Mouse (Mus musculus) heart, postnatal 4 days (tissue): Measurements from ENCODE around the gene Mphosph9. TPM values are rescaled to one million over a fixed set of nuclear protein-coding genes. Genes with fewer than 3 reads are reported as not detected.
A peak's percentile ranks its signal among the peaks of the same experiment; 100 is the strongest.
"Not testable (repeated sequence)": the region's sequence is repeated elsewhere in the genome, so short reads cannot be mapped to it uniquely, and the experiment has no call there.

ENCODE experiments used
- DNase-seq: peaks from one replicate; pipeline ENCODE4 v3.0.0; 2021
- total RNA-seq, 2 experiments: library from RNA; stranded (reverse); gene quantifications; 2 replicates each; pipeline ENCODE4 v1.2.3; 2021

The Mphosph9 gene
- total RNA-seq, 2 experiments from 2014 or later: 12.1 to 13.9 TPM

DNA sequence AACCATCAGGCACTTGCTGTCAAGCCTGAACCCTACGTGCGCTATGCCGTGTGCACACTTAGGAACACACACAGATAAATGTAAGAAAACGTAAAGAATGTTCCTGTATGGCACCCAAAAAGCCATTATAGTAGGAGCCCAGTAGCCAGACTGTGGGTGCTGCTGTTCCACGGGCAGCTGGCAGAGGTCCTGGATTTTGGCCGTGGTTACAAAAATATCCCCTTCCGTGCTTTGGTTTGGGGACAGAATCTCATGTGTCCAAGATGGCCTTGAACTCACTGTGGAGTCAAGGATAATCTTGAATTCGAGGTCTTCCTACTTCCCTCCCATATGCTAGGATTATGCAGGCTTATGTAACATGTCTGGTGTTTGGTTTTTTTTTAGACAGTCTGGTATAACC lies 15.1 kb upstream of the Mphosph9 start:
- DNase-seq: no peak

DNA sequence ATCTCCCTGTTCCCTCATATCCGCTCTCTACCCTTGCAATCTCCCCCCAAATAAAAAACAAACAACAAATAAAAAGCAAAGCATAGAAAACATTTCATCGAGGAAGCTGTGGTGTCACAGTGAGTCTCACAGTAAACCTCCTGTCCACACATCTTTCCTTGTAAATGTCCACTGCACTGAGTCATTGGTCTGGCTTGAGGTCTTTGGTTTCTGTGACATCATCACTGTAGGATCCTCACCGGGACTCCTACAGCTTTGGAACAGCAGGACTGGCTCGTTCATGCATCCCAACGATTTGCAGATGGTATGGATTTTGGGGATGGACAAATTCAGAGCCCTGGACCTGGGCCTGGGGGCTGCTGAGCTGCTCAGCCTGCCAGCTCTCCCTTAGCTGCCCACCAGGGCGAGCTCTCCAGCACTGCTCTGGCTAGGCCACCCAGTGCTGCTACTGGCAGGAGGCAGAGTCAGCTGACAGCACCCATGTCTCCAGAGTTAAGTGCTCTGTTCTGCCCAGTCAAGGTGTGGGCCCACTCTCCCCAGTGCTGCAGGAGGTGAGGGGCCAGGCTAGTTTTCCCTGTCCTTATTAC lies 14.1 kb upstream of the Mphosph9 start:
- DNase-seq: peak; percentile 48

DNA sequence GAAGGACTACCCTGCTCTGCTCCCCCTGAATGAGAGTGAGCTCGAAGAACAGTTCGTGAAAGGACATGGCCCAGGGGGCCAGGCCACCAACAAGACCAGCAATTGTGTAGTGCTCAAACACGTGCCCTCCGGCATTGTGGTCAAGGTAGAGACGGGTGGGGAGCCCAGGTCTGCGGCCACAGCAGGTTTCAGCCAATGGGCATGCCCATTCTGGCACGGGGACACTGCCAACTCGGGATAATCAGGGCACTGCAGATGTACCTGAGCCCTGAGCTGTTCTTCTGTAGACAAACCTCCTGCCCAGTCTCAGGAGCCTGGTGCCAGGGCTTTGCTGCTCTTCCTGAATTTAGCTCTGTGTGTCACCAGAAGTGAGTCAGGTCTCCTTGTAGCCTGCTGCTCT lies 11.0 kb upstream of the Mphosph9 start:
- no peak for DNase-seq

DNA sequence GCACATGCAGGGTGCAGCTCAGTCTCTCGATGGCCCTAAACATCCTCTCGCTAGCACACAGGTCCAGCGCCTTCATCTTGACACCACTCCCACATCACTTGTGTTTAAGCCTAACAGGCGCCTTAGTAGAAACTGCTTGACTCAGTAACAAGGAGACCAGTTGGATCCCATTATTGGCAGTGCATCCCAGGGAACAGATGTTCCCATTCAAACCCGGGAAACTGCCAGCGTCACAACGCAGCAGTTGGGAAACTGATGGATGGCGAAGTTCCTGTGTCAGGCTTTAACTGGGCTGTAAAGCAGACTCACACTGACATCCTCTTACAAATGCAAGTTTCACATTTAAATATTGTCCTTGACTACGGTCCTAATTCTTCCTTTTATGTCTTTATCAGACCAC lies 10.1 kb upstream of the Mphosph9 start:
- DNase-seq: peak; percentile 48

DNA sequence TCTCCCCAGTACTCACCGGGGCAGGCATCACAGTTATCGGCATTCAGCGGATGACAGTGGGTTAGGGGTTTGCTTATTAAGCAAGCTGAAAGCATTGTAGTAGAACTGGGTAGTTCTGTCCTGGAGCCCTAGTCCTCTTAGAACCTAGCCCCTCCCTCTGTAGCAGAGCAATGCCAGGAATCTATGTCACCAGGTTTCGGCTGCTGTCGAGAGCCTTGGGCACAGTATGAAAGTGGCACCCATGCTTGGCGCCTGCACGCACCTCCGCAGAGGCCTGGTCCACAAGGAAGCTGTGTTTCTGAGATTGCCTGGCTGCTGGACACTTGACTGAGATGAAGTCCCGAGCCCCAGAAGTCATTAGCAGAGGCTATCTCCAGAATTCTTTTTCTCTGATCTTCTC lies 9.3 kb upstream of the Mphosph9 start:
- no peak for DNase-seq

DNA sequence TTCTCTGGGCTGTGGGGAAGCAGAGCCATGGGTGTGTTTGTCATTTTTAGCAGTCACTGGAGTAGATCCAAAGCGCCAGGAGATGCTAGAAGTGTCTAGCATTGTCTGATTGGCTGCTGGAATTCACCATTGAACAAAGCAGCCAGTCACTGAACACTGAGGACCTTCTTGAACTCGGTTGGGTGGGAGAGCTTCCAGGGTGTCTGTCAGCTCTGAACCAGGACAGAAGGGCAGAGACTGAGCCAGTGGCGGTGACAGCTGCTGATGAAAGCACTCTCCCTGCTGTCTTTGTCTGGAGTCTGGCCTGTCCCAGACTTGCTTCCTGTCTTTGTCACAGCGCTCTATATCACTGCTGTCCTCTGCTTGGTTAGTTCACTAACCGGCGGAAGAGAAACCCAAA lies 6.6 kb upstream of the Mphosph9 start:
- DNase-seq: peak; percentile 74

DNA sequence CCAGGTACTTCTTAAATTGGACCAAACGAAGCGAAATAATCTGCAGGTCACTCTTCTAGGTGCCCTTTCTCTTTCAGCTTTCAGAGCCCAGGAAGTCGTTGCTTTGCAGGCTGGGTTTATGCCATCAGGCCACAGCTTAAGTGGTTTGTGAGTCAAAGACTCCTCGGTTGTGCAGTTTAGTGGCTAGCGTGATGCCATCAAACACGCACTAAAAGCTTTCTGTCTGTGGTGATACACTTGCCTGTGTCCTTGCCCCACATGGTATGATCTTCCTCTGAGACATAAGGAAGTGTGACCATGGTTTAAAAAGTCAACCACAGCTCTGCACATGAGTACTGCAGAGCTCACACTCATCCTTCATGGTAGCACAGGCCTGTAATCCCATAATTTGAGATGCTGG lies 2.3 kb upstream of the Mphosph9 start:
- no peak for DNase-seq

DNA sequence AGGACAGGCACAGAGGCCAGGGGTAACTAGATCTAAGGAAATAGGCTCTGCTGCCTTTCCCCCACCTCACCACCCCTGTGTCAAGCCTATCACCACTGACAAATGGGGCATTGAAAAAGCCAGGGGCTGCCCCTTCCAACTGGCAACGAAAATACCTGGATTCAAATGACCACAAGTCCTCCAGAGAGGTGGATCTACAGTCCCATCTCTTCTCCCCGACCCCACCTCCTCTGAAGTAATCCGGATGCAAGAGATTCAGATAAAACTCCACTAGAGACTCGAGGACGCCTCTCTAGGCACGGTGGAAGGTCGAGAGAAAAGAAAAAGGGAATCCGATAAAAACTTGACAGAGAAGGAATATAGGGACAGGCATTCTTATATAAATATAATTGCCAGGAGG lies 943 bp downstream of the Mphosph9 start:
- DNase-seq: no peak

DNA sequence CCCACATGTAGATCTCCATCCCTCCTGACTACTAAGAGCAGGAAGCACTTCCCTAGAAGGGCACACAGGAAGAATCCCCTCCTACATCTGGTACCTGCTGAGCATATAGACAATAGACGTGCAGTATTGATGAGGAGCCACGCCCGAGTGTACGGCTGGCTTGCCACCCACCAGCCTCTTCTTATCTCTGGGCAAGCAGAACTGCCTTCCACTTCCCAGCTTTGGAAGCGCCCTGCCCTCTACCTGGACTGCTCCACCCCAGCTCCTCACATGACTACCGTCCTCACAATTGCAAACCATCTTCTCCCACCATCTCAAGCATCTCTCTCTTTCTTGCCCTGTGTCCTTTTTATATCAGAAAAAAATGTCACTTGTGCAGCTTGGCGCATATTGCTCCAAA lies 10.1 kb downstream of the Mphosph9 start:
- DNase-seq: no peak

DNA sequence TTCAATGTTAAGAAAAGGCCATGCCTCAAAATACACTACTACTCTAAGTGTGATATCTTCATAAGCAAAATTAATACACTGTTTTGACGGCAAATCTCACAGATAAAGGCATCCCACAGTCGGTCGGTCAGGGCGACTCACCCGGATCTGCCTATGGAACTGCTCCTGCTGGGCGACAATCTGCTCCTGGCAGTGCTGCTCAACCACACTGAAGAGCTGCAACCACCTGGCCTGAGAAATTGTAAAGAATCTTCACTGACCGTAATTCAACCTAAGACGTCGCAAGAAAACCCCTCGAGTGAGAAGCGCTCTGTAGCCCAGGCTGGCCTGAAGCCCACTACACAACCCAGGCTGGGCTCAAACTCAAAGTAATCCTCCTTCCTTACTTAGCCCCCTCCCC lies 11.8 kb downstream of the Mphosph9 start:
- no peak for DNase-seq

DNA sequence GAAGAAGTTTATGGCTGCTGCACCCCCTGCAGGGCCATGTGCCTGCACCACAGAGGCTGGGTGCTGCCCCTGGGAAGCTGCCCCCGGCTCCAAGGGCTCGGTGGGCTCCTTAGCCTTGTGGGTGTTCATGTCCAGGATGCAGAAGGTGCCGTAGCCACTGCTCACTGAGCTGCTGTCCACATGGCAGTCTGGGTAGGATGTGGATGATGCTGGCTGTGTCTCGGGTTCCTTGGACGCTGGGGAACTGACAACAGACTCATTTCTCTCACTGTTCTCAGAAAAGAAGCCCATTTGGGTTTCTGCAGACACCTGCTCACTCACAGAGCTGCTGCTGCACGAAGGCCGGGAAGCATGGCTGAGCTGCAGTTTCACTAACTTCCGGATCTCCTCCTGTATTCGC lies 12.3 kb downstream of the Mphosph9 start:
- DNase-seq: no peak

DNA sequence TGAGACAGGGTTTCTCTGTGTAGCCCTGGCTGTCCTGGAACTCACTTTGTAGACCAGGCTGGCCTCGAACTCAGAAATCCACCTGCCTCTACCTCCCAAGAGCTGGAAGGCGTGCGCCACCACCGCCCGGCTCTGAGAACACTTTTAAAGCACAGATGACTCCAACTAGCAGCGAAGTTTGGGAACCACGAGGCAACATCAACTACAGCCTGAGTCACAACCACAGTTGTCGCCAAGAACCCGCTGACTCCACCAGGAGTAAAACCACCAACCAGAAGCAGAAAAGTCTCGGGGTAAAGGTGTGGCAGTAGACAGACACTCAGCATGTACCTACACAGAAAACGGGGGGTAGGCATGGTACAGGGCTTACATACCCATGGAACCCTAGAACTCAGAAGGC lies 17.7 kb downstream of the Mphosph9 start:
- DNase-seq: no peak

DNA sequence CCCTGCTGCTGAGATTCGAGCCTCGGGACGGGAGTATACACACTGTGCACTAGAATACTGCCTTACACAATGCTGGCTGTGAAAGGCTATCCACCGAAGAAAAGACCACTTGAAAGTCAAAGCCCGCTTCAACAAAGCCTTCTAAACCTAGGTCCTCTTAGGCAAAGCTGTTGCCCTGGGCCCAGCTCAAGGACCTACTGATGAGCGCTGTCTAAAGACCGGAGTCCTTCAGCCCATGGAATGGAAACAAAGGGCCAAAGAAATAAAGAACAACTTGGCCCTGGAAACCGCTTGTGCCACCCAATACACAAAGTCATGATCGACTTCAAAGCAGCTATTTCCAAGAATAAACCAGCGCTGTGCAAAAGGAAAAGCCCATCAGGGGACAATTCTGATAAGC lies 18.6 kb downstream of the Mphosph9 start:
- DNase-seq: no peak

DNA sequence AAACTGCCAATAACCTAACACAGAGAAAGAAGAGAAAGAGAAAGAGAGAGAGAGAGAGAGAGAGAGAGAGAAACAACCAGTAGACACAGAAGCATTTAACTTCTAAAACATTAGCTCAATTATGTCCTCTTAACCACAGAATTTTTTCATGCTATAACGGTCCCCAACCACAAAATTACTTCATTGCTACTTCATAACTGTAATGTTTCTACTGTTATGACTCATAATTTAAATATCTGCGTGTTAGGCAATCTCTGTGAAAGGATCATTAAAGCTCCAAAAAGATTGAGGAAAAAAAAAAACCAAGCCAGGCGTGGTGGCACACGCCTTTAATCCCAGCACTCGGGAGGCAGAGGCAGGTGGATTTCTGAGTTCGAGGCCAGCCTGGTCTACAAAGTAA lies 24.9 kb downstream of the Mphosph9 start:
- DNase-seq: not testable (repeated sequence)

DNA sequence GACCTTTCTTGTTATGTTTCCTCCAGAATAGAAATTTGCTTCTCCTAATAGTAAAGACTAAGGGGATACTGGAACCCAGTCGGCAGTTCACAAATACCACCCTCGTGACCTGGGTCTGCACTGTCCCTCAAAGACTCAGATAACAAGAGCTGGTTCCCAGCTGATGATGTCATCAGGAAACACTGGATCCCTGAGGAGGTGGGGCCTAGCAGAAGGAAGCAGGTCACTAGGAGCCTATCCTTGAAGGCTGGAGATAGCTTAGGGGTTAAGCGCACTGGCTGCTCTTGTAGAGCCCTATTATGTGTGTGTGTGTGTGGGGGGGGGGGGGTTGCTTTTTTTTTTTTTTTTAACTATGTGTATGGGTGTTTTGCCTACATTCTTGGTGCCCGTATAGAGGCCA lies 27.6 kb downstream of the Mphosph9 start:
- DNase-seq: no peak

DNA sequence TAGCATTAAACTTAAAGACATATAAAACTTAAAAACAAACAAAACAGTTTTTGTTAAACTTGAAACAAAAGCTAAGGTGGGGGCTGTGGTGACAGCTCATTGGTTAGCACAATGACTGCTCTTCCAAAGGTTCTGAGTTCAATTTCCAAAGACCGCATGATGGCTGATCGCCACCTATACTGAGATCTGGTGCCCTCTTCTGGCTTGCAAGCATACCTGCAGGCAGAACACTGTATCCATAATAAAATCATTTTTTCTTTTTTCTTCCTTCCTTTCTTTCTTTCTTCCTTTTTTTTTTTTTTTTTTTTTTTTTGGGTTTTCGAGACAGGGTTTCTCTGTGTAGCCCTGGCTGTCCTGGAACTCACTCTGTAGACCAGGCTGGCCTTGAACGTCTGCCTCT lies 28.5 kb downstream of the Mphosph9 start:
- not testable (repeated sequence) for DNase-seq

DNA sequence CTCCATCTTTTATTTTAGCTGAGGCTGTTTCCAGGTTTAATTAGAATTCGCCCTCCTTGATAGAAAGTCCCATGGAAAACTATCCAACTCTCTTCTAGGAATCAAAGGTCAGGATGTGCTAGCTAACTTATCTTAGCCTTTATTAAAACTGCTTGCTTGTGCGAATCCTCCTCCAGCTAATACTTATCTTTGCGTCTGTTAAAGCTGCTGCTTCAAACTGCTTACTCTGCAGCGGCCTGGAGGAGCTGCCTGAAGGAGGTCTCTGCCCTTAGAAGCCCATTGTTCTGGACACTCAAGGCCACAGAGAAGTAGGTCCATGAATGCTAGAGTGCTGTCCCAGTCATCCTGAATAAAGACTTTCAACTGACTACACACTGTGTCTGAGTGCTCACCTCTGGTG lies 31.3 kb downstream of the Mphosph9 start:
- DNase-seq: no peak

DNA sequence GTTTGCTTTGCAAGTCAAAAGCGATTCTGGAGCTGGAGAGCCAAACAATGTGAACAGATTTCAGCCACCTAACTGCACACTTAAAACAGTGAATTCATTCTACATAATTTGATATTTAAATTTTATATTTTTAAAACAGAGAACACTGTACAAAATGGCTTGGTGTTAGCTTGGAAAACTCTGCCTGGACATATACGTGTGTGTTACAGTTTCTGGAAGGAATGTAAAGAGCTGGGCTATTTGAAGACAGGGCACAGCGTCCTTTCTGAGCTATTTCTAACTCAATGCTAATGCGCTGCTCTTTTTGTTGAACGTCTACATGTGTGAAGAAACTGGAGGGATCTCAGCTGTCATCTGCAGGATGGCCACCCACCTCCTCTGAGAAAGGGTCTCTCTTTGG lies 33.8 kb downstream of the Mphosph9 start:
- no peak for DNase-seq

DNA sequence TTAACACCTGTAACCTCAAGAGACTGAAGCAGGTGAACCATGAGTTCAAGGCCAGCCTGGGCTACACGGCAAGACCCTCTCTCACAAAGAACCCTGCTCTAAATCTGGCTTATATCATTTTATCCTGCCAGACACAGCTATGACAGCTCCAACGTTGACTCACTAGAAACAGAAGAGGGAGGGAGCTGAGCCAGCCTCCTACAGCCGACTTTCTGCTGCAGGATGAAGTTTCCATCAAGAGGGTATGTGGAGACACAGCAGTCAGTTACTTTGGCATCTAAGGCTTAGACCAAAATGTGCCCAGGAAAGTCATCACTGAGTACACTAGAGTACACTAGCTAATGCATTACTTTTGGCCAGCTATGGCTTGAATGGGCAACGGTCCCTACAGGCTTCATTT lies 37.6 kb downstream of the Mphosph9 start:
- DNase-seq: no peak

DNA sequence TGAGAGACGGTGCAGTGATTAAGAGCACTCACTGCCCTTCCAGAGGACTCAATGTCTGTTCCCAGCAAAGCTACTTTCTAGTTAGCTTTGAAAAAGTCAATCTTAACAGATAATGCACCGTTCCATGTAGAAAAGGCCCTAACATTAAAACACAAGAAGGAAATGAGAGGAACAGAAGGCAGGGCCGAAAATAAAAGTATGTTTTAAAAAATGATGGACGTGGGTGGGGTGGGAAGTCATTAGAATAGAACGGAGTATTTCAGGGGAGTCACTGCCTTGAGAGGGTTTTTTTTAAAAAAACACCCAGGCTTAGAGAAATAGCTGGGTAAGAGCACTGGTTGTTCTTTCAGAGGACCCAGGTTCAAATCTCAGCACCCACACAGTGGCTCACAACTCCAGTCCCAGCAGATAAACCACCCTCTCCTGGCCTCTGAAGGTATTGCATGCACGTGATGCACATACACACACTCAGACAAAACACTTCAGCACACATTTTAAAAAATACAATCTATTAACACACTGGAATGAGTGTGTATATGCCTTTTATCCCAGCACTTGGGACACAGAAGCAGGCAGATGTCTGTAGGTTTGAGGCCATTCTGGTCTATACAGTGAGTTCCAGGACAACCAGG lies 40.0 kb downstream of the Mphosph9 start:
- no peak for DNase-seq

DNA sequence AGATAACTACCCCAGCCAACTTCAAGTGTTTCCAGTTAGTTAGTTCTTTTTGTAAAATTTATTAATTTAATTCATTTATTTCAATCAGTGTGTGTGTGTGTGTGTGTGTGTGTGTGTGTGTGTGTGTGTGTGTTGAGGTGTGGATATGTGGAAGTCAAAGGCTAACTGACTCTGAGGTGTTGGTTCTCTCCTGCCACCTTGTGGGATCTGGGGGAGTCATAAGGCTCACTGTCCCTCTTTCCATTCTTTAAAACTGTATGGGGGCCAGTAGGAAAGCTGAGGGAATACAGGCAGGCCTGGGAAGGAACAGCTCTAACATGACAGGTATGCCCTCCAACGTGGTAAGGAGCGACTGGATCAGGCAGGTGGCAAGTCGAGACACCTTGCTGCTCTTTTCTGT lies 43.4 kb downstream of the Mphosph9 start:
- peak; percentile 36 for DNase-seq

DNA sequence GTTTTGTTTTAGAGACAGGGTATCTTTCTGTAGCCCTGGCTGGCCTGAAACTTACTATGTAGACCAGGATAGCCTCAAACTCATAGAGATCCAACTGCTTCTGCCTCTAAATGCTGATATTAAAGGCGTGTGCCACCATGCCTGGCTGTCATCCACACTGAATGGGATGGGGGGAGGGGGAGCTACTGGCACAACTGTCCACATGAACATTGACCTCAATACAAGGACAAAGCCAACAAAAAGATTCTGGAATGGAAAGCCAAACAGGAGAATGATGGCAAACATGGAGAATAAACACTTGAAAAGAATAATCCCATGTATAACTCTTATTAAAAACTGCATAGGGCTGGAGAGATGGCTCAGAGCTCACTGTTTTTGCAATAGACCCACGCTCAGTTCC lies 44.9 kb downstream of the Mphosph9 start:
- no peak for DNase-seq

DNA sequence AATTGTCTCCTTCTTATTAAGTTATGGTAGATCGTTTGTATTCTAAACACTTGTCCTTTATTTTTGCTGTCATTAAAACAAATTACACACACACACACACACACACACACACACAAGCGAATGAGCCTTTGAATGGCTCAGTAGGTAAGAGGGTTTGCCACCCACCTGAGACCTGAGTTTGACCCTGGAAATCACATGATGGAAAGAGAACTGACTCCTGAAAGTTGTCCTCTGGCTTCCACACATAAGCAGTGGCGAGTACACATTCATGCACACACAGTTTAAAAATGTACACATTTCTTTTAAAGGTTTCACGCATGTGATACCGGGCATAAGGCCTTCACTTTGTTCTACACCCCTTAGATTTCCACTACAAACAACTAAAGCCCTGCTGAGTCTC lies 57.5 kb downstream of the Mphosph9 start:
- DNase-seq: no peak

DNA sequence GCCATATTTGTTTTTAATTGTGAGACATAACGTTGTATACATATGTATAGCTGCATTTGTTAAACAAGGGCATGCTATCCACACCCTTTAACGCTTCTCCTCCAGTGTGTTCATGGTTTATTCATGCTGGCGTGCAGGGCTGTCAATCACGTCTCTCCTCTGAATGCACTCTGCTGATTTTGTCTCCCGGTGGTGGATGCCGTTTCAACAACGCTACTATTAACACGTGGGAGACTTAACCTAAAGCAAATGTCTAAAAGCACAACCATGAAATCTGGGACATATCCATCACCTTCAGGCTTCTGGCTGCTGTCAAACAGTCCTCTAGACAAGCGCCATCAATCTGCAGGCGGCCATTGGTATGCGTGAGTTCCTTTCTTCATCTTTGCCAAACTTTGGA lies 58.1 kb downstream of the Mphosph9 start:
- no peak for DNase-seq

DNA sequence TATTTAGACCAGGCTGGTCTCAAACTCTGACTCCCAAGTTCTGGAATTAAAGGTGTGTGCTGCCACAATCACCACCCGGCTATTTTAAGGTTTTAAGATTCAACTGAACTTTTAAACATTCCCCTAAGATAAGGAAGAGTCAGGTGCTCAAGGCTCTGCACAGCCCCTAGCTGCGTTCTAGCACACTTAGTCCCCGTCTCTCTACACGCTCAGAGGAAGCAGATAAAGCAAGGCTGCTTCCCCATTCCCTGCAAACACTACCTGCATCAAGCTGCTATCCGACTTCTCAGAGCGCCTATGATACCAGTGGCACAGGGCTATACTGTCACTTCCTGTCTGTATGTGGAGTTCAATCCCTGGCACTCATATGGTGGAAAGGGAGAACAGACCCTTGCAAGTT lies 60.1 kb downstream of the Mphosph9 start:
- DNase-seq: no peak
